Mouse (Mus musculus): Measurements from ENCODE around the gene Begain.

- TF ChIP-seq POLR2A (IDR thresholded peaks at IDR 0.05; ENCODE audit: low read depth, low read length): no peak
- TF ChIP-seq CTCF (IDR thresholded peaks at IDR 0.05; ENCODE audit: extremely low read depth, insufficient read length, insufficient replicate concordance, low read depth, low read length): no peak
These were observed 75.0 kb downstream of the Begain start for GRCm38 (mm10) chr12:108993046-108993445.

All from small intestine, adult 2 months (tissue).